Mouse (Mus musculus) urinary bladder, adult 18-20 months (tissue): Measurements from ENCODE around the gene Atg16l1.

Source experiments
- DNase-seq, 2 experiments: peaks; one replicate each; pipeline ENCODE4 v3.0.0; 2022; ENCODE audit warnings: low spot score in 2 of 2, mixed read lengths in 2 of 2

The Atg16l1 gene

DNA sequence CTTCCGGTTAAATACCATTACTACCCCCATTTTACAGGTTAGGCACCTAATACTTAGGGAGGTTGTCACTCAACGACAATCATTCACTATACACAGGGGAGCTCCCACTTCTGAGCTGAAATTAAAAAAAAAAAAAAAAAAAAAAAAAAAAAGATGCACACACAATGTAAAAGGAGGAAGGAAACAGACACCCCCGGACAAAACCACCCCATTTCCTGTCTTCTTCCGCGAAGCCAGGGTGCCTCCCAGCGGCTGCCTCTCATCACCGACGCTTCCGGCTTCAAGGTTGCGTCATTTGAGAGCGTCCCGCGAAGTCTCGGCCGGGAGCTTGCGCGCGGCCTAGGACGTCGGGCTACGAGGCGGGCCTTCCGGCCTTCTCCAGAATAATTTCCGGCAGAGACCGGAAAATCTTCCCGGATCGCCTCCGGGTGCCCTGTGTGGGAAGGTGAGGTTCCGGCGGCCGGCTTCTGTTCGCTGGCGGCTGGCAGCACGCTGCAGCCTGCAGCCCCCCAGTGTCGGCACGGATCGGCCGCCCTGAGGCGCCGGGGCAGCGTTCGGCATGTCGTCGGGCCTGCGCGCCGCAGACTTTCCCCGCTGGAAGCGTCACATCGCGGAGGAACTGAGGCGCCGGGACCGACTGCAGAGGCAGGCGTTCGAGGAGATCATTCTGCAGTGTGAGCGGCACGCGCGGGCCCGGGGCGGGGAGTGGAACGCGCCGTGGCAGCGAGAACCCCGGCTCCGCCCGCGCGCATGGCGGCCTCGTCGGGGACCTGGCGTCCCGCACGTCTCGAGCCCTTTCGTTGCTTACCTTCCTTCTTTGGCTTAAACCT, at the start of gene Atg16l1:
Gene Atg16l1 (plus strand): TSS at position 230 of the 830 bp plus-strand sequence.
- peak; percentile 81 to 92 for DNase-seq

DNA sequence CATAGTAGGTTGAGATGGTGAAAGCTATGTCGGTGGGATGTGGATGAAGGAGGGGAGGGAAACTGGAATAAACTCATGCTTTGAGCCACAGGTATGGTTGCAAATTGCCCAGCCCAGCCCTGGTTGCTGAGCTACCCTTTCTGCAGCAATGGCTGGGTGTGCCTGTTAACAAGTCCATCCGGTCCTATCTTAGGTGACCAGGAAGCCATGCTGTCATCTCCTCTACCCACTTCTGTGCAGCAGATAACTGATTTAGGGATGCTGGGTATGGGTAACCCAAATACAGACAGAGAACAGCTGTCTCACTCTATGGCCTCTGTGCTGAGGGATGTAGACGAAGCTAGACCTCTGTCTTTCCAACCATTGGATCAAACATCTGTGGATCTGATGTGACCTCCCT, 49.3 kb upstream of the Atg16l1 start:
- DNase-seq = no peak

DNA sequence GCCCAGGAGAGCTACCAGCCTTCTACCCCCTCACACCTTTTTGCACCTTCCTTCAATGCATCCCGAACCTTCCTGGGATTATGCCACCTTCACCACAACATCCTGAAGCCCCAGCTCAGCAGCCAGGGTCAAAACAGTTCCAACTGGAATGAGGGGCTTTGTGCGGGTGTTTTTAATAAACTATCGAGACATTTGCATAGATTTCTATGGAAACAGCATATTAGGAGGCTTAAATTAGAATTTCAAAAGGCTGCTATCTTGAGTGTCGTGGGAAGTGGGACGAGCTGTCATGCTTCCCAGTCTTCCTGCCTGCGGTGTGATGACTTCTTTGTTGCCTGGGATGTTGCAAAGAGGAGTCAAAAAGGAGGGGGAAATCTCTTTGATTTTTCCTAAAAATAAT, 46.6 kb upstream of the Atg16l1 start:
- no peak for DNase-seq

DNA sequence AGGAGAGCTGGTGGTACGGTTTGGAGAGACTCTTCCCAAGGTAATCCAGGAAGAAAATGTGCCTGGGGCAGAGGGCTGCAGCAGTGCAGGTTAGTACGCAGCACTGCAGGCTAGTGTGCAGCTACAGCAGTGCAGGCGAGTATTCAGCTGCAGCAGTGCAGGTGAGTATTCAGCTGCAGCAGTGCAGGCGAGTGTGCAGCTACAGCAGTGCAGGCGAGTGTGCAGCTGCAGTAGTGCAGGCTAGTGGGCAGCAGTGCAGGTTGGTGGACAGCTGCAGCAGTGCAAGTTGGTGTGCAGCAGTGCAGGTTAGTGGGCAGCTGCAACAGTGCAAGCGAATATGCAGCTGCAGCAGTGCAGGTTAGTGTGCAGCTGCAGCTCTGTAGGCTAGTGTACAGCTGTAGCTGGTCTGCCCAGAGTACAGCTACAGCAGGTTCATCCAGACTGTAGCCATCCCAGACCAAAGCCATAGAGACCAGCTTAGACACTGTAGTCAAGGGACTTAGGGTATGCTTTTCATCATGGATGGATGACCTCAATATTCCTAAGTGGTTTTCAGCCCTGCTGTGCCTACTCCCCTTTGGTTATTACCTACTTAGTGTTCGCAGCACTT, 45.9 kb upstream of the Atg16l1 start:
- DNase-seq = no peak

DNA sequence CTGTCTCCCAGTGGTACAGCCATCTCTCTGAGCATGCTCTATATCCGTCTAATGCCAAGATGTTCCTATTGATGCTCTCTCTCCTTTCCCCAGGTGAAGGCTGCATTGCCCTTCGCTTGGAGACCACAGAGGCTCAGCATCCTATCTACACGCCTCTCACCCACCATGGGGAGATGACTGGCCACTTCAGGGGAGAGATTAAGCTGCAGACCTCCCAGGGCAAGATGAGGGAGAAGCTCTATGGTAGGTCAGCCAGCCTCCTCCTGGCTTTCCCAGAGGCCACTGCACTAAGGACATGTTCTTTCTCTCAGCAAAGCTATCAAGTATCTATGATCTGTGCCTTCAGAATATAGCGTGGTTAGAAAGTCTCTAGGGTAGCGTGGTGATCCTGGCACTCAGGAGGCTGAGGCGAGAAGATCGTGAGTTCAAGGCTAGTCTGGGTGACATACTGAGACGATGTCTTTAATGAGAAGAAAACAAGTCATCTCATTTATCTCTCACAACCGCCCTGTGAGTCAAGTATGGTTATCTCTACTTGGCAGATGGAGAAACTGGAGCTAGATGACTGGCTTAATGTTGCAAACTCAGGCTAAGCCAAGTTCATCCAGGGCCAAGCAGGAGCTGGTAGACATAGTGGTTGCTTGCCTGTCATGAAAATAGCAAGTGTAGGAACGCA, 43.6 kb upstream of the Atg16l1 start:
- no peak for DNase-seq

DNA sequence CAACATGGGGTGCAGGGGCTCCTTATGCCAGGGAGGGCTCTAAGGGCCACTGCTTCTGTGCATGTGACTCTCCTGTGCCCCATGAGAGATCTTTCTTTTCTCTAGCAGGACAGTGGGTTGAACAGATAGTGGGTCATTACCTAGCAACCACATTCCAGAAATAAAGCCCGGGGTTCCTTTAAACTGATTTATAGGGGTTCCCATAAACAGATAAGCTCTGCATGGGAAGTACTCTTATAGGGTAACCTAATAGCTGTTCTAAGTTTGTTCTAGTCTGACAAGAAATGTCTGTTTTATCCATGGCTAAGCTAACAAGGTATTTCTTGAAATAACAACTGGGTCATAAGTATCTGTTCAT, 43.1 kb upstream of the Atg16l1 start:
- DNase-seq = no peak

DNA sequence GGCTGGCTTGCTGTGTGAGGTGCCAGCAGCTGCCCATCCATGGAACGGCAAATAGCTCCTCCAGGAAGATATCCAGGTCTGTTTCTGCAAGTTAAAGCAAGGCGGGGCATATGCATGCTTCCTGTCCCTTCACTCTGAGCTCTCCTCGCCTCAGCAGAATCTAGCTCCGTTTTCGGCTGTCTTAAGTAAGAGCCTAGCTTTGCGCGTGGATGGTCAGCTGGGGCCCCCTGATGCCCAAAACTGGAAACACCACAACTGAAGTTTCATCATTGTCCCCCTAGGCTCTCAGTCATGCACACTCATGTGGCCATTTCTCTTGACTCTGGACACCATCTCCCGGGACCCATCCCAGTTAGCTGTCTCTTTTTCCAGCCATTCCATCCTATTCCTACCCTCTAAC, 34.3 kb upstream of the Atg16l1 start:
- DNase-seq = no peak

DNA sequence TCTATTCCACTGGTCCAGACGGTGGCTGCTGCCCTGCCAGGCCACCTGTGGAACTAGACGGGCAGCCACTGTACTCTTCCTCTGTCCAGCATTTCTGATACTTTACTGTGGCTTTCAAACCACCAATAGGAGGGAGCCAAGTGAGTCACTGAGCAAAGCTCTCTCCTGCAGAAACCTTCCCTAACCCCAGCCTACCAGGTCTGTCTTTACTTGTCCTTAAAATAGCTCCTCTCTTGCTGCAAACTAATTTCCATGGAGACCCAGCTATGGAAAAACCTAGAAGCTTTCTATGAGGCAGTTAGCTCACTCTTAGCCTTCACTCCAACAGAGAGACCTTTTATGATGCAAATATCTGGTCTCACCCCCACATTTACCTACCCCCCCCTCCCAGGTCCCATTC, 33.6 kb upstream of the Atg16l1 start:
- DNase-seq = no peak

DNA sequence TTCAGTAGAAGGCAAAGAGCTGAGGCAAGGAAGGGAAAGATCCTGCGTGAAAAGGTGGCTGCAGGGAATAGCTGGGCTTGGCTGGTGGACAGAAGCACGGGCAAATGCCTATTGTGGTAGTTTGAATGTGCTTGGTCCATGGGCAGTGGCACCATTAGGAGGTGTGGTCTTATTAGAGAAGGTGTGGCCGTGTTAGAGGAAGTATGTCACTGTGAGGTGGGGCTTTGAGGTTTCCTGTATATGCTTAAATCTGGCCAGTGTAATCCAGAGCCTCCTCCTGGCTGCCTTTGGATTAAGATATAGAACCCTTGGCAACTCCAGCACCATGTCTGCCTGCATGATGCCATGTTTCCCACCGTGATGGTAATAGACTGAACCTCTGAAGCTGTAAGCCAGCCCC, 32.3 kb upstream of the Atg16l1 start:
- DNase-seq = no peak

DNA sequence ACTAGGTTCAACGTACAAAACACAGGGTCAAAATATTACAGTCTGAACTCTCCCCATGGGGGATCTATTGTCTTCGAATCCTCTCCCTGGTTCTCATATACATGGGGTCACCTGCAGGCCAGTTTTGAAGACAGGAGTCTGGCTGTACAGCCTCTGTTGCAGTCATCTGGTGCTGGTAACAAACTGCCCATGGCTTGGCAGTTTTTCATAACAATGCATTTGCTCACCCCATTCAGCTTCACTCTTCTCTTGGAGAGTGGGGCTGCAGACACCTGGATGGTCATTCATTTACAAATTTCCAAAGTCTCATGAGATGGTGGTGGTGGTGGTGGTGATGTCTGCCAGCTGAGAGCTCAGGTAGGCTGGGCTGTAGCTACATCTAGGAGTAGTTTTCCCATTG, 26.6 kb upstream of the Atg16l1 start:
- DNase-seq = no peak

DNA sequence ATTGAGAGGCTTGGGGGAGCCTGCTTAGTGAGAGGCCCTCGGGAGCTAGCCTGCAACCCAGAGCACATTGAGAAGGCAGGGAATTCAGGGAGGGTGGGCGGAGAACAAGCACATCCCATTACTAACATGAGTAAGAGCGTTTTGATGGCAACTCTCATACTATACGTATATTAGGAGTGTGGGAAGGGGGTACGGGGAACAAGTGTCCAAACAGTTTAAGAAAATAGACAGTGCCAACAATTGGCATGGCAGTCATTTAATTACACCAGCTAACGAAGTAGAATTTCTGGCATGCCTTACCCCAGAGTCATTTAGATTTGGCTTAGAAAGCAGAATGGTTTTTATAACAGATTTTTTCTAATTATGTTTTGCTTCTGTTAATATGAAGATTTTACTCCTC, 25.8 kb upstream of the Atg16l1 start:
- no peak for DNase-seq

DNA sequence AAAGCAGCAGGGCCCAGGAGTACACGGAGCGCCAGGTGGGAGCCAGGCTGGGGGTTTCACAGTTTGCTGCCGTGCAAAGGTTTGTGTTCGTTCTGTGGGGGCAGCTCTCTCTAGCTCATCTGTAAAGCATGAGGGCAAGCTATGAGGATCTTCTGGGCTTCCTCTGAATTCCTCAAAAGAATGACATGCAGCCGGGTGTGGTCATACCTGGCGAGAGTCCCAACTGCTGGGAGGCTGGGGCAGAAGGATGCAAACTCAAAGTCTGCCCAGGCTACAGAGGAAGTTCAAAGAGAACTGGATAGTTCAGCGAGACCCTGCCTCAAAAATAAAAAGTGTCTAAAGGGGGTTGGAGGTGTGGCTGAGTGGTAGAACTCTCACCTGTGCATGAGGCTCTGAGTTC, 25.4 kb upstream of the Atg16l1 start:
- no peak for DNase-seq

DNA sequence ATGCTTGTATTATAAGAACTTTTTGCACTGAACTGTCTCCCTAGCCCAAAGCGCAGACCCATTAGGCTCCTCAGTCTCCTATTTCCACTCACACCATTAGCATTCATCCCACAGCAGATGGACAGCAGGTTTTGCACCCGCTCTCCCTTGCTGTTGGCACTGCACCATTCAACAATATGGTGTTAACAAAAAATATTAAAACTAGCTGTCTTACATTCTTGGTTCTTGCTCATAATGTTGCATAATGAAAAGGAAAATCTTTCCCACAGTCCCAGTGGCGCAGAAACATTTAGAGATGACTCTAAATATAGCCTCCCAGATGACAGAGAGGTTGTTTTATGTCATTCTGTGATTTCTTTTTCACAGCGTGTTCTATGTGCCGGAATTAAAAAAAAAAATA, 22.5 kb upstream of the Atg16l1 start:
- no peak for DNase-seq

DNA sequence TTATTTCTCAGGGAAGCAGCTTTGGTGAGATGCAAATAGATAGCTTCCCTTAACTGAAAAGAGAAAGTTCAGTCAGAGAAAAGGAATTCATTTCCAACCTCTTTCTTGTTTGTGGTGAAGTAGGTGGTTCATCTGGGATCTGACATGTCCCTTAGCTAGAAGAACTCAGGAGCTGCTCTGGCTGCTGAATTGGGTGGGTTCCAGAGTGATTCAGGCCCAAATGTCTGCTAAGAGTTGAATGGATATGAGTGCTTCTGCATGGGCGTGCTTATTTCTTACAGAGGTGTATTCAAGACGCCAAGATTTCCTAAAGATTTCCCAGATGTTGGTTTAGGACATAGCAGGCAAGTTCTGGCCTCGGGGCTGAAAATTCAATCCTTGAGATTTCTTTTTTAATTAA, 21.5 kb upstream of the Atg16l1 start:
- no peak for DNase-seq

DNA sequence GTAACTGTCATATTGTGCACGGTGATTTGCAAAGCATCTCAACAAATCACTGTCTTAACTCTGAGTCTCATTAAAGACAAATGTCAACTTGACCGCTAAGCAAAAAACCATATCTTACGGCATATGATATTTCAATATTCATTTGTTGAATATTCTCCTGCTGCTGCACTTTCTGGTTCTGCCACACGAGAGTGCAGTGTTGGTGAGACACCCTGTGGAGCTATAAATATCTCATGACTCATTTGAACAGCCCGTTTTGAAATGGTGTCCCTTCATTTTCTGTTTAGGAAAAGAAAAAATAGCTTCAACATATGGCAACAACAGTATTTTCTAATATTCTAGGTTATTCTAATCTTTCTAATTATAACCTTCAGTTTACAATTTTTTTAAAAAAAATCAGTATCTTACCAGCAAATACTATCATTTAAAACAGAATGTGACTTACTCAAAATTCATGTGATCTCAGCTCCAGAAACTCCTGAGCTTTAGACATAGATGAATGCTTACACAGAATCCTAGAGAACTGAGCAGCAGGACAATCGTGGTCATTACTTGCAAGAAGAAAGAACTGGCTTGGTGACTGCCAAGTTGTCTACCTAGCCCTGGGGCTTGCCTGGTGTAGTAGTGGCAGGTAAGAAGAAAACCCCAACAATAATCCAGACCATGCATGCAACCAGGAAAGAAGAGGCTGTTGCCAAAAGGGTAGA, 14.9 kb upstream of the Atg16l1 start:
- no peak for DNase-seq

DNA sequence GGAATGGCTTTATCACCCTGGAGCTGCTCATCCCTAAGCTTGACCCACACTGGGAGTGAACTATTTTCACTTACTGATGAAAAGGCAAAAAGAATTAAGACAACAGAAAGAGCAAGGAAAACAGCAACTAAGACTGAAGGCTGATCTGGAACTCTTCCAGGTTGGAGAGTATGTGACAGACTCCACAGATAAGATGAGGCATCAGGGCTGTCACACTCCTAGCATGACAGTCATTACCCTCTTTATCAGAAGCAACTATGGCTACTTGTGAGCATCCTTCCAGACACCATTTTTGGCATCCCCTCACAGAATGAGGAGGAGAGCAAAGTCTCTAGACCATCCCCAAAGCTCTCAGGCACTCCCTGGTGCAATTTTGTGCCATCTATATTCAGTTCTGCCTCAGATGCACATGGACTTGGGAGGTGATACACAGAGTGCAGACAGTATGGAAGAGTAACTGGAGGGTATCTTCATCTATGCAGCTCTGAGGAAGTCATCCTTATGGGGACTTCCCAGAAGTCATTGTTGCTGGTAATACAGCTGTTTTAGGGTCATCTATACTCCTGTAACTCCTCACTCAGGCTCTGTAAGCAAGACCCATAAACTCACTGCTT, 6.2 kb upstream of the Atg16l1 start:
- no peak for DNase-seq

DNA sequence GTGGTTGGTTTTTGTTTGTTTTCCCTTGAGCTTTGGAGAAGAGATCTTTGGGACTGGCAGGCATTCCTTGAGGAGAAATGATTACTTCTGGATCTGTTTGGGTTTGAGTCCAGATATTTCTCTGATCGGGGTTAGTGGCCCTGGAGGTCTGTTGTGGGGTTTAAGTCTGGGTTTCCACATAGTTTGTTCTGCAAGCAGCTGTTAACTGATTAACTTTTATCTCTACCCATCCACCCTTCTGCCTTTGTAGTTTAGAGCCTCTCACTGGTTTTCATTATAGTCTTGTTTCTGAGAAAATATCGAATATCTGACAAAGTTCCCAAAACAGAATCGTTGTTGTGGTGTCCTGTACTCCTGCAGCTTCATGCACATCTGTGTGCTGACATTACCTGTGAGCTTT, 8.2 kb downstream of the Atg16l1 start:
- no peak for DNase-seq

DNA sequence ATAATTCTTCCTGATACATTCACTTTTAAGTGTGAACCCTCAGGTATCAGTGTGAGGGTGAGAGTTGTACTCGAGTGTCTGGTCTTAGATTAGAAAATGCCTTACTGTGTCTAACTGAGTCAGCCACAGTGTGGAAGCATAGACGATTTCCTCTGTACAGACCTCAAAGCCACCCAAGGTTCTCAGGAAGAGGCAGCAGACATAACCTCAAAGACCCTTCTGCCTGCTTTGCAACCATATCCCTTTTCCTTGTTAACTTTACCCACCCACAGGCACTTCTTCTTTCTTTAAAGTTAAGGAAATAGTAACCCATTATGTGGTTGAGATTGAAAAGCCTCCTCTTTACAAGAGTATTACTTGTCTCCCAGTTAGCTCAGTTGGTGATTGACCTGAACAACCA, 10.1 kb downstream of the Atg16l1 start:
- DNase-seq = no peak

DNA sequence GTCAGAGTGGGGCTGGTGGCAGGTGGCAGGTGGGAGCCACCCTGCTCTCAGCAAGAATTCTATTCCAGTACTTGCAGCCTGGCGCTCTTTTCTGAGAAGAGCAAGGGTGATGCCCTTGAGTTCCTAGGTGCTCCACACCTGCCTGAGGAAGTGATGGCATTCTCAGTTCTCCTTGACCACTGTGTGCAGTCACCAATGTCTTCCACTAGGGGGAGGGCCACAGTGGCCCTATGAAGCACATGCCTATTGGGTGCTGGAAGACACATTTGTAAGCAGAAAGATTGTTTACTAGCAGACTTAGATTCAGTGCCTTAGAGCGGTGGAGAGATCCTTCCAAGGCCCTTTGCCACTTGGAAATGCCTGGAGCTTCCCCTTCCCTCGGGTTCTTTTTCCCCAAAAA, 10.6 kb downstream of the Atg16l1 start:
- no peak for DNase-seq

DNA sequence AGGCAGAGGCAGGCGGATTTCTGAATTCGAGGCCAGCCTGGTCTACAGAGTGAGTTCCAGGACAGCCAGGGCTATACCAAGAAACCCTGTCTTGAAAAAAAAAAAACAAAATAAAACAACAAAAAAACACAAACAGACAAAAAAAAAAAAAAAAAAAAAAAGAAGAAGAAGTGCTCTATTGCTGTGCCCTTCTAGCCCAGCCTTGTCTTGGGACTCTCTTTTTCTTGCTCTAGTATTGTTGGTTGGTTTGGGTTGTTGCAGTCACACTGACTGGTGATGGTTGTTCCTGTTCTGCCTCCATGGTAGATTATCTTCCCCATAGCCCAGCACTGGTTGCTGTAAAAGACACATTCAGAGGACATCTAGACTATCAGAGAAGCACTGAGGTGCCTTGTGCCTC, 13.6 kb downstream of the Atg16l1 start:
- DNase-seq = no peak

DNA sequence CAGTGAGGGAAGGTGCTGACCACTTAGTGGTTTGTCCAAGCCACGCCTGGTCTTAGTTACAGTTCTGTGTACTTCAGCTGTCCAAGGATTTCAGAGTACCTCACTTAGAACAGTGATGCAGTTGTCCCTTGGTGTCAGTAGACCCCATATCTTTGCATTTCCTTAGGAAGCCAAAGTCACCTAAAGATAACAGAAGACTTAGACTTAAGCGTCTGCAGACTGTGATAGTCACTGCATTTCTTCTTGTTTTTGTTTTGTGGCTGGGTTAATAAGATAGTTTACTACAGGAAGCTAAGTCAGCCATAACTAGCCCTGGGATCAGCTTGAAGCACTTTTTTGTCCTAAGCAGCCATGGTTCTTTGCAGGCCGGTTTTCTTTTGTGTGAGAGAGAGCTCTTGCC, 14.8 kb downstream of the Atg16l1 start:
- DNase-seq = no peak

DNA sequence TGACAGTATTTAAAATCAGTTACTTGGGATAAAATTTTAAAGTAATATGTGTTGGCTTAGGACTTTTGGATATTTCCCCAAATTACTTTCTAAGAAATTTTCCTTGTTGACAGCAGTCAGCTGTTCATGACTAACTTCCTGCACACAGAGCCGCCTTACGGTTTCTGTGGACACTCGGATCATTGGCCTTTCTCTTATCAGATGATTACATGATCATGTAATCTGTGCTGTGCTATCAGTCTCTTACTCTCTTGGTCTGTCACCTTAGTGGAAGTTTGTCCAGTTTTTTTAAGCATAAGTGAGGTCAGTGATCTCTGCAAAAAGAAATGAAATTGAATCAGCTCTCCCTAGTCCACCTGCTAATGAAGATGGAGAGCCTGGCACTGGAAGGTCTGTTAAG, 16.1 kb downstream of the Atg16l1 start:
- DNase-seq = no peak
